Mouse (Mus musculus) ZHBTc4 (cell line): Measurements from ENCODE around the gene Wnt5b.

Source experiments
- DNase-seq: peaks from one replicate; pipeline ENCODE4 v3.0.0-alpha.2; 2011; ENCODE audit warnings: low read depth, low spot score

The Wnt5b gene

DNA sequence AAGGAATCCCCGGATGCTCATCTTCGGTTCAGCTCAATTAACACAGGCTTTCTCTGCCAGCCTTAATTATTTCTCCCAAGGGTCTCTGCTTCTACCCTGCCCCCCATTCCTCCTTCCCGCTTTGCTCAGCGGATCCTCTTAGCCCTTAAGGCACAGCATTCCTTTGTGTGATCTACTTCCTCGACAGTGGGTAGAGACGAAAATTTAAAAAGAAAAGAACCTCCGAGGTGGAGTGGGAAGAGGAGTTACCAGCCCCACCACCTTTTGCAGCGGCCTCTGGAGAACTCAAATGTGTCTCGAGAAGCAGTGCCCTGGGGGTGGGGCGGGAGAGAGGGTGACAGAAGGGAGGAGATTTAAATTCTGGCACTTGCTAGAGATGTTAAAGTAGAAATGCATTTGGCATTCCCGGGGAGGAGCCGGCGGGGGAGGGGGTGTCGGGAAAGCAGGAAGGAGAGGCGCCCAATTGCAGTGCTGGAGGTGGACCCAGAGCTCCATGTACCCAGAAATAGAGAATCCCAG, 92.1 kb downstream of the Wnt5b start:
- peak; percentile 91 for DNase-seq

DNA sequence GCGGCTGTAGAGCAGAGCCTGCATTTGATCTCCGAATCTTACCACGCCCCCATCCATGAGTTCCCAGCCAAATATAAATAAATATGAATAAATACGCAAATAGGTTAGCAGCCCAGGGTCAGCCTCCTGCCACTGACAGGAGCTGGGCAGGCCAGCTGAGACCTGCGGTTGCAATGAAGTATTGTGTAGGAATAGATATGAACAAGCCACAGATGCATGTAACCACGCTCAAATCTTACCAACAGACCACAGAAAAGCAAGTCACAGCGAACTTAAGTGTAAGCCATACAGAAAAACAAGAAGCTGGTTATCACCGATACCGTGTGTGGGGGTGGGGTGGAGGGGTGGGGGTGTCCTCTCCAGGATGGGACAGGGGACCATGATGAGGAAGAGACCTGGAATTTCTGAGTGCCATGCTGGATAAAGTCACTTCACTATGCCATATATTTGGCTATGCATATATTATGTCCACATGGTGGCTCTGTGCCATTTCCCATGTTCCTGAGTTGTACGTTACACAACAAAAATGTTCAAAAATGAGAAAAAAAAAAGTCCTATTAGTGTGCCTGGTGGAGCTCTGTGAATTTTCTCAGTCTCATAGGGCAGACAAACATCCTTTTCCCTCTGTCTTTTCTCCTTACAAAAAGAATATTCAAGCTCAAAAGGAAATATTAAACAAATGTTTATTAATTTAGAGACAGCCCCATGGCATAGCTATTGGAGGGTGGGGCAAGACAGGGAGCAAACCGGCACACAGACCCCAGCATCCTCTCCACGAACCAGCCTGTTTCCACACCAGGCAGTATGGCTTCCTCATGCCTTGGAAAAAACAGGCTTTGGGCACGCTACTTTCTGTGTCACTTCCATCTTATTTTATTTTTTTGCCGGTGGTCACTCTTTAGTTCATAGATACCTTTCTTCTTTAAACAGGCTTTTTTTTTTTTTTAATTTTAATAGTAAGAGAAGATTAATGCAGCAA, 92.9 kb downstream of the Wnt5b start:
- DNase-seq, result no peak

DNA sequence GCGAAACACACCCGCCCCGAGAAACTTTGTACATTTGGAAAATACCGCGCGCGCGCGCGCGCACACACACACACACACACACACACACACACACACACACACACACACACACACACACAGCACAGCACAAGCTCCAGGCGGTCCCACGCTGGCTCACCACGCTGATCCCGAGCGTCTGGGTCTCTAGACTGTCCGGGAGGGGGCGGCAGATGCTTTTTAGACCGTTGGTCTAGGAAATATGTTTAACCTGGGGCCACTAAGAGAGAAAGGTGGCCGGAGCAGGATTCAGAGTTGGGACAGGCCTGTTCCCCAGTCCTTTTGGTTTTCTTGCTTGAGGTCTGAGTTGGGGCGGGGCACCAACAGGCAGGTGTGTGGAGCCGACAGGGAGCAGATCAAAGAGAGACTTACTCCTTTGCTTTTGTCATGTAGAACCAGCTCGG, 95.1 kb downstream of the Wnt5b start:
- peak; percentile 95 for DNase-seq

DNA sequence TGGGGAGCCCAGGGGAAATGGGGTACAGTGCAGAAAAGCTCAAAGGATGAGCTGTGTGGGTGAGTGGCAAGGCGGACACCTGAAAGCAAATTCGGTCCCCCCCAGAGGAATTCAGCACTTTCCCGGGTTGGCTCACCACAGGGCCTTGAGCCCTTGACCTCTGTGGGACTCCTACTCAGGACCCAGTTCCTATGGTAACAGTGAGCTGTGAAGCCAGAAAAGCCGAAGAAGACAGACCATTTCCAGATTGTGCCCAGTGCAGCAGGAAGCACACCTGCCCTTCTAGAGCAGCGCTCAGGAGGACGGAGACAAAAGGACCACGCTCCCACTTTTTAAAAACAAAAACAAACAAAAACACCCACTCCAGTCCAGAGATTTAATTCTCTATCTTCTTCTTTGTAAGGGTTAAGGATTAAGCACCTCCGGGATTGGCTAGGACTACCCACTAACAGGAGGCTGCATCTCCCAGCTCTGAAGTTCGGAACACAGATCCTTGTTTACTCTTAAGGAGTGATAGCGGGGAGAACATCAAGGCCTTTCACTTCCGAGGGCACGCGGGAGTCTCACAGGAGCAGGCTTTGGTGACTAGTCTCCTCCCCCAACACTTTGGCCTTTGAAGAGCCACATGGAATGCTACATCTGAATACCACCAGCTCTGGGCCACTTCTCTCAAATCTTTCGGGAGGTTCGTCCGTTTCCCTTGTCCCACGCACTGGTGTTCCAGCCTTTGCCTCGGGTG, 95.7 kb downstream of the Wnt5b start:
- DNase-seq, result peak; percentile 87

DNA sequence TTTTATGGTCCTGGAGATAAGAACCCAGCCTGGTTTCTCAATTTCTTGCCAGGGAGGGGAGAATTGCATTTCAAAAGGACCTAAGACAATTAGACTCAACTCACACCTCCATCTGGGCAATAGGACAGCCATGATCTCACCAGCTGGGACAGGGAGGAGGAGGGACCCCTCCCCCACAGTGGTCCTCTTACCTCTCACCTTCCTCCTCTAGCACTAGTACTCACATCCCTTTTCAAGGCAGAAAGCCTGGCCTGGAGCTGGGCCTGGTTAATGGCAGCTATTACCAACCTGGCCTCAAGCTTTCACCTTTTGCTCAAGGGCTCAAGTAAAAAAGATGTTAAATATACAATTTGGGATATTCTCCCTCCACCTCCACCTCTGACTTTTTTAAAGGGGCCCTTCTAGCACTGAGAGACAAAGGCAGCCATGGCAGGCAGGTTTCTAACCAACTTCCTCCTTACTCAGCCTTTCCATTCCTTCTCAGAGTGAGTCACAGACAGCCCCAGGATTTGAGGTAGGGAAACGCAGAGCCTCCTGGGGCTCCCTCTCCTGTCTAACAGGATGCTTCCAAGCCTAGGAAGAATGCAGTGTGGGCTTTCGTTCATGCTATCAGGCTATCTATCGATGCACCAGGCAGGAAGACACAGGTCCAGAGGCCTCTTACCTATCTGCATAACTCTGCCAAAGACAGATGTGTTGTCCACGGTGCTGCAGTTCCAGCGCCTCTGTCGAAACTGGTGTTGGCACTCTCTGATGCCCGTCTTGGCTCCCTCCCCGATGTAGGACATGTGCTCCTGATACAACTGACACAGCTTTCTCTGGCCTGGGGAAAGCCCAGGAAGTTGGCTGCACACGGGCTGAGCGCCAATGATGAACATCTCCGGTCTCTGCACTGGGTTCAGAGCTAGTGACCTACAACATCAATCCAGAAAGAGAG, 98.2 kb downstream of the Wnt5b start:
- DNase-seq, result no peak

DNA sequence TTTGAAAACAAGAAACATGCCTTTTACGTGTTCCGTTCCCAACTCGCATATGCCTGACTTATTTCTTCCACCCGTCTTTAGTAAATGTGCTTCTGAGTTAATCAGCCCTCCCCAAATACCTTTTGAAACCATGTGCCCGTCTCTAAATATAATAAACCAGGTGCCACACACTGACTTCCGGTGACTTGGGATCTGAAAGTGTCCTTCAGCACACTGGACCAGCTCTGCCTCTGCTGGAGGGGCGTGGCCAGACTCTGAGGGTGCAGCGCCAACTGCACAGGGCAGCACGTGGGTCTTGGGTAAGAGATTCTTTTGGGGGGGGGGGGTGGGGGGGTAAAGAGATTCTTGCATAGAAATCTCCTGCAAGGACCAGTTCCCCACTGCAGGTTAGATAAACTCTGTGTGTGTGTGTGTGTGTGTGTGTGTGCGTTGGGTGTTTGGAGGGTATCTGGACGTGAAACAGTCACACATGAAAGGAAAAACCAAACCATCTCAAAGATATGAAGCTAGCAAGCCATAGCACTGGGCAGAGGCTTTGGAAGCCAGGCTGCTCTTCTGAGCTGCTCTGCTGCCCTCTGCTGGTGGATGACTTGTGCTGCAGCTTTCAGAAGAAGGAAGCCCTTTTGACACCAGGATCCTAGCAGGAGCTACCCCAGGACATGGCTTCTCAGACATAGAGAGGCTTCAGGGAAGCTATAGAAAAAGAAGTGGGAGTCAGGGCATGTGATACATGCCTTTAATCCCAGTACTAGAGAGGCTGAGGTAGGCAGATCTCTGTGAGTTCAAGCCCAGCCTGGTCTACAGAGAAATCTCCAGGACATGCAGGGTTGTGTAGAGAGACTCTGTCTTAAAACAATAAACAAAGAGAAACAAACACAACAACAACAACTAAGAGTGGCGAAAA, 100.2 kb downstream of the Wnt5b start:
- DNase-seq, result peak; percentile 93

DNA sequence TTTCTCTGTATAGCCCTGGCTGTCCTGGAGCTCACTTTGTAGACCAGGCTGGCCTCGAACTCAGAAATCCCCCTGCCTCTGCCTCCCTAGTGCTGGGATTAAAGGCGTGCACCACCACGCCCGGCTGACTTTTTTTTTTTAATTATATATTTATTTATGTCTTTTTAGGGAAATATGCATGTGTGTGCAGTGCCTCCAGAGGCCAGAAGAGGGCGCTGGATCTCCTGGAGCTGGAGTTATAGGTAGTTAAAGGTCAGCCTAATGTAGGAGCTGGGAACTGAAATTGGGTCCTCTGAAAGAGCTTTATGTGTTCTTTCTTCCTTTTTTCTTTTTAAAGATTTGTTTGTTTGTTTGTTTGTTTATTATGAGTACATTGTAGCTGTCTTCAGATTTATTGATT, 101.4 kb downstream of the Wnt5b start:
- DNase-seq, result peak; percentile 75

DNA sequence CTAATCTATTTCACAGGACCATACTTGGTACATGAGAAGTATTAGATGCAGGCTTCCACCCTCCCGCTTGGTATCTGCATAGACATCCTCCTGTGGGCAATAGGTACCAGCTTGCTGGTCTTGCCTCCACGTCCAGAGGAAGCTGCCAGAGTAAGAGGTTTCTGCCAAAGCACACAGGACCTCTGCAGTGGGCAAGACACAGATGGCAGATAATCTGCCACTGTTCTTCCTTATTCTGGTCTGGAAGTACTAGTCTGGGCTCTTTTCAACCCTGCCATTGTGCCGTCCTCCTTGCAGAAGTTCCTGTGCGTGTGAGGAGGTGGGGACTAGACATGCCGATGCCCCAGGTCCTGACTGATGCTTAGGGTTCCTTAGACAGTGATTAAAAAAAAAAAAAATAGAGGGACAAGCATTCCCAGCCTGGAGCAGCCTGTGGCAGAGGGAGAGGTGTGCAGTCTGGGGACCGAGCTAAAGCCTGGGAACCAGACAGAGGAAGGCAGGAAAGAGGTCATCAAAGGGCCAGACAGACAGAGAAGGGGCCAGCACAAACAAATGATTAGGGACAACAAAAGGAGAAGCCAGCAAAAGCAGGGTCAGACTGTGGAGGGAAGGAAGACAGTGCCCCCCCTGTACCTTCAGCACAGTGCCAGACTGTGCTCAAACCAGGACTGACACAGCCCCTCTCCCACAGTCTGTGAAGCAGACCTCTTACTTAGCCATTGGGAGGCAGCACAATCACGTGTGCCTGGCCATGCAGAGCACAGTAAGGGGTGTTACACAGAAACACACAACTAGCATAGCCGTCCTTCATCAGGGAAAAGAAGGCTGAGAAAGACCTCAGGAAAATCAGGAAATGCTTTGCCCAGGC, 106.0 kb downstream of the Wnt5b start:
- DNase-seq, result no peak

DNA sequence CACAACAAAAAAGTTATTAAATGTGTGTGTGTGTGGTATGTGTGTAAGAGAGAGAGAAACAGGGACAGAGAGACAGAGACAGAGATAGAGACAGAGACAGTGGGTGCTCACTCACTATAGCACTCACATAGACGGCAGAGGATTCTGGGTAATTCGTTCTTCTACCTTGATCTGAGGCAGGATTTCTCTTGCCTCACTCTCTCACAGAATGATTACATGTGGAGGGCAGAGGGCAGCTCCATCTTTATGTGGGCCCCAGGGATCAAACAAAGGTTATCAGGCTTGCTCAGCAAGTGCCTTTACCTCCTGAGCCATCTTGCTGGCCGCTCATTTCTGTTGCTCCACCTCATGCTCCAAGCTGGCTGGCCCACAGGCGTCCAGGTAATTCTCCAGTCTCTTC, 109.8 kb downstream of the Wnt5b start:
- DNase-seq, result no peak

DNA sequence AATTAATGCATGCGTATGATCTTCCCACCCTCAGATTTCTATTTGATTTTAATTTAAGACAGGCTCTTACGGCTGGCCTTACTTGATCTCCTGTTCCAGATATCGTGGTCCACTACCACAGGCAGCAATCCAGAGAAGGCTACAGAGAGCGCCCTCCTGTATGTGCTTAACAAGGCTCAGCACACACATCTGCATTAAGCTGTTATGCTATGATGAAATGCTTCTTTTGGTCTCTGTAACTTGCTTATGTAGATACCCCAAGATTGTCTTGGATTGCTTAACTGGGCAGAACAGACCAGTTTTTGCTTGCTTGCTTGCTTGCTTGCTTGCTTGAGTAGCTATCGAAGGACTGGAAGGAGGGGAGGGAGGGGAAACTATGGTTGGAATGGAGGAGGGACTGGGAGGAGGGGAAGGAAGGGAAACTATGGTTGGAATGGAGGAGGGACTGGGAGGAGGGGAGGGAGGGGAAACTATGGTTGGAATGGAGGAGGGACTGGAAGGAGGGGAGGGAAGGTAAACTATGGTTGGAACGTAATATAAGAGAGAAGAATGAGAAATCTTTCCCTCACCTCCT, 112.3 kb downstream of the Wnt5b start:
- DNase-seq, result no peak

DNA sequence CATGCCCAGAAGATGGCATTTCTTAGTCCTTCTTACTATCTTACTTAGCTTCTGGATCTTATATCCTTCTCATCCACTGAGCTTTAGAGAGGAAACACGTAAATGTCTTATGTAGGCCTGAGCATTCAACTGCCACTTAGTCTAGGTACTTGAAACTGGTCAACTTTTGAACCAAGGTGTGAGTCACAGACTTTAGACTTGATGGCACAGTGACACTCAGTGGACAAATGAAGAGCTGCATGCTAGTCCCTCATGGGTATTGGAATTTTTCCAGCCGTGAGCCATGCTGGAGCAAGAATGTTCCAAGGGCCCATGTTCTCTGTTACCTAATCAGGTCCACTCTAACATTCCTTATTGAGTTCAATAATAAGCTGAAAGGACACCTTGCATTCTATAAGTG, 113.6 kb downstream of the Wnt5b start:
- peak; percentile 84 for DNase-seq

DNA sequence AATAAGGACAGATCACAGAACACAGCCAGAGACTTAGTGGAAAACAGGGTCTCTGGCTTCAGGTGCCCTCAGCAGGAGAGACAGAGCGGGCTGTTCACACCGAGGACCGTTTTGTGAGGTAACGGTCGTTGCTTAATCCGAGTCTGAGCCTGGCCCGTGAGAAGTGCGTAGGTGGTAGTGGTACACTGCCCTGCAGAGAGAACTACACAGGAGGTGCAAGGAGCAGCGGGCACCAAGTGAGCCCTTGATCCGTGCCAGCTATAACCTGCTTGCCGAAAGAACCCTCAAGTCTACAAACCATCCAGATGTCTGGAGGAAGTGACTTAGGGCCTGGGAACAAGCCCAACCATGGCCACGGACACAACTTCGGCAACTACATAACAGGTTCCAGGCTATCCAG, 114.8 kb downstream of the Wnt5b start:
- no peak for DNase-seq

DNA sequence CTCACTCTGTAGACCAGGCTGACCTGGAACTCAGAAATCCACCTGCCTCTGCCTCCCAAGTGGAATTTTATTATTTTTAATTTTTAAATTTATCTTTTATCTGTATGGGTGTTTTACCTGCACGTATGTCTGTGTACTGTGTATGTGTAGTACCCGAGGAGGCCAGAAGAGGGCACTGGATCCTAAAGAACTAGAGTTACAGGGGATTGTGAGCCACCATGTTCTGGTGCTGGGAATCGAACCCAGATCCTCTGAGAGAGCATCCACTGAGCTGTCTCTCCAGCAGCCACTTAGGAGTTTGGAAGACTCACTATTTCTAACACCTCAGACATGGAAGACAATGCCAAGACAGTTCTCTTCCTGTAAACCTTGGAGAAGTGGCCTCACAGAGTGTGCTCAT, 115.5 kb downstream of the Wnt5b start:
- DNase-seq, result peak; percentile 79

DNA sequence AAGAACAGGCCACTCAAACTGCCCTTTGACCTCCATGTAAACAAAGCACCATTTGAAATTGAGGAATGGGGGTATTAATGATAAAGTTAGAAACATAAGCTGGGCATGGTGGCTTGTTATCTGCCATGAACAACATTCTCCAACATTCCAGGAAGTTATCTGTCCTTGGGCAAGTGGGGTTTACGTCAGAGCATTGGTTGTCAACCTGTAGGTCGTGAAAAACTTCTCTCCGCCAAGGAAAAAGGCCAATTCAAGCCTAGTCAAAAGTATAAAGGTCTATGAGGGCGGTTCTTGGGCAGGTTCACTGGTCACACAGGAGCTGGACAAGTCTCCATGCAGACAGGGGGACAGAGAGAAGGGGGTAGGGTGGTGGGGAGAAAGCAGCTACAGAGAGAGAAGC, 123.1 kb downstream of the Wnt5b start:
- DNase-seq, result no peak

DNA sequence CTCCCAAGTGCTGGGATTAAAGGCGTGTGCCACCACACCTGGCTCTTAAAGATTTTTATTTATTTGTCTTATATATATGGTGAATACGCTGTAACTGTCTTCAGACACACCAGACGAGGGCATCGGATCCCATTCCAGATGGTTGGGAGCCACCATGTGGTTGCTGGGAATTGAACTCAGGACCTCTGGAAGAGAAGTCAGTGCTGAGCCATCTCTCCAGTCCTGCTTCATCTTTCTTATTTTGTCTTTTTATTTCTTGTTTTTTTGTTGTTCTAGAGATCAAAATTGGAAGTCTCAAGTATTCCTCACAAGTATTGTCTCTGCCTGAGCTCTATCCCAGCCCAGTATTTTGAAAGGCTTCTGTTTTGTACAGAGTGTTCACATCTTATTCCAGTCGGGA, 123.8 kb downstream of the Wnt5b start:
- peak; percentile 42 for DNase-seq

DNA sequence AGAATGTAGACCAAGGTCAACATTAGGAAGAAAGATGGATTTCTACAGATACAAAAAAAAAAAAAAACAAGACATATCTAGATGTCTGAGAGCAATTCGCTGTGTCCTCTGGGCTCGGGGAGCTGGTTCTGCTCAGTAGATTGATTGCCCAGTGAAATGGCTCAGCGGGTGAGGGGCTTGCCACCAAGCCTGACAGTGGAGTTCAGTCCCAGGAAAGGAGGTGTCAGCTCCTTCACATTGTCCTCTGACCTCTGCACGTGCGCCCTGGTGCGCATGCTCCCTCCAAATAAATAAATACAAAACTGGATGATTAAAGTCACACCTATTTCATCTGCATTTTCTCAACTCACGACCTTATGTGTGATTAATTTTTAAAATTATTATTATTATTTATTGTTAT, 124.7 kb downstream of the Wnt5b start:
- peak; percentile 80 for DNase-seq

DNA sequence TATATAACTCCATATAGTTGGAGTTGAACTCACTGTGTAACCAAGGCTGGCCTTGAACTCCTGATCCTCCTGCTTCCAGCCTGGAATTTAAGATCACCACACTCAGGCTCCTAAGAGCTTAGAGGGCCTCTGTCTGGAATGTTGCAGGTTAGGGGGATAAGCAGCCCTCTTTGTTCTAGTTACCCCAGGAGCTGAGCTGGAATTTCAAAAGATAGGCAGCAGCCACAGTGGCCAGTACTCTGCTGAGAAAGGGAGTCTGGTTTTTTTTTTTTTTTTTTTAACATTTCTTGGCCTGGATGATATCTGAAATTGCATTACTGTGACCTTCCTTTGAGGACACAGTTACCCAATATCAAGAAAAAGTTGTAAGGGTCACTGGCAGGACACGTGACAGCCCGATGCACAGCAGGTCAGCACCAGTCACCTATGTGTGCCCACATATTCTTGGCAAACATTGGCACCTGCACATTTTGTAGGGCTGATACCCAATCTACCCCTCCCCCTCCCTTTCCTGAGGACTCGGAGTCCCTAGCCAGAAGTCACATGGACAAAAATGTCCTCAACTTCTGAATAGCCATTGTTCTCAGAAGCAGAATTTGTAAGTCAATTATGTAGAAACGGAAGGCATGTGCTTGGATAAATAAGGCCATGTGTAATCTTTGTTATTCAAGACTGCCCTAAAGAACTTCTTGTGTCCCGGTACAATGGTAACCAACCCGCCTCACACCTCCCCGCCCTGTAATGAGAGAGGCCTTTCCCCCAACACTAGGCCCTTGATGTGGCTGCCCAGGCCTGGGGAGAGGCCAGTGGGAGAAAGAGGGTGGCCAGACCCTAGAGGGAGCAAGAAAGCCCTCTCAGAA, 125.5 kb downstream of the Wnt5b start:
- DNase-seq, result peak; percentile 87

DNA sequence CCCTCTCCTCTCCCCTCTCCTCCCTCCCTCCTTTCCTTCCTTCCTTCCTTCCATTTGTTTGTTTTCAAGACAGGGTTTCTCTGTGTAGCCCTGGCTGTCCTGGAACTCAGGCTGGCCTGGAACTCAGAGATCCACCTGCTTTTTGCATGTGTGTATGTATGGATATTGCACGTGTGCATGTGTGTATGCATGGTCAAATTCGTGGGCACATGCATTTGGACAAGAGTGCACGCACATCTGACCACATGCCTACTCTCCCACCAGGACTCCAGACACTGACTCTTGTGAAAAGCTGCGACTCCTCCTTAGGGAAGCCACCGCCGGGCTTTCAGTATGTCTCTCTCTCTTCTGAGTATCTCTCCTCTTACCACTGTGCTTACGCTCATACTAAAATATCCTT, 126.3 kb downstream of the Wnt5b start:
- peak; percentile 46 for DNase-seq
